Mouse (Mus musculus) heart, embryonic 10.5 days (tissue): ENCODE results near the gene Lin7a. TPM values are rescaled to one million over a fixed set of nuclear protein-coding genes. Genes with fewer than 3 reads are reported as not detected.

Experiments
- DNase-seq: peaks from one replicate; pipeline ENCODE4 v3.0.0-alpha.2; 2017; ENCODE audit warnings: low spot score
- H3K27ac ChIP-seq: fragments of 300-500 bp; sonication (generic); 2 replicates; pipeline ENCODE4 v1.5.1; 2016; ENCODE audit warnings: mild to moderate bottlenecking
- H3K27me3 ChIP-seq: fragments of 300-500 bp; sonication (generic); 2 replicates; pipeline ENCODE4 v1.6.1; 2016; ENCODE audit warnings: mild to moderate bottlenecking; ENCODE audit not compliant: poor library complexity, insufficient read depth, severe bottlenecking
- H3K36me3 ChIP-seq: fragments of 300-500 bp; sonication (generic); 2 replicates; pipeline ENCODE4 v1.6.1; 2016; ENCODE audit warnings: mild to moderate bottlenecking, moderate library complexity
- H3K4me1 ChIP-seq: fragments of 300-500 bp; sonication (generic); 2 replicates; pipeline ENCODE4 v1.6.1; 2016; ENCODE audit warnings: mild to moderate bottlenecking
- H3K4me3 ChIP-seq: fragments of 300-500 bp; sonication (generic); 2 replicates; pipeline ENCODE4 v1.5.1; 2016; ENCODE audit warnings: mild to moderate bottlenecking, moderate library complexity
- H3K9me3 ChIP-seq: fragments of 300-500 bp; sonication (generic); 2 replicates; pipeline ENCODE4 v1.6.1; 2016; ENCODE audit warnings: mild to moderate bottlenecking, moderate library complexity
- WGBS: fragments of 180-500 bp; shearing (Covaris S2); methylation state at CpG from one replicate; pipeline ENCODE4 v1.1.7; 2016; 5-methylcytosine and 5-hydroxymethylcytosine counted together
- polyA plus RNA-seq: library from polyadenylated mRNA; unstranded; fragments of >200 nt; fragmentation: Nextera tagmentation; extraction: Ambion mirVana; gene quantifications from 2 replicates; pipeline ENCODE4 v1.2.1, GENCODE M21; 2016

The Lin7a gene
- polyA plus RNA-seq, result 0.54 and 2.1 TPM in 2 replicates

DNA sequence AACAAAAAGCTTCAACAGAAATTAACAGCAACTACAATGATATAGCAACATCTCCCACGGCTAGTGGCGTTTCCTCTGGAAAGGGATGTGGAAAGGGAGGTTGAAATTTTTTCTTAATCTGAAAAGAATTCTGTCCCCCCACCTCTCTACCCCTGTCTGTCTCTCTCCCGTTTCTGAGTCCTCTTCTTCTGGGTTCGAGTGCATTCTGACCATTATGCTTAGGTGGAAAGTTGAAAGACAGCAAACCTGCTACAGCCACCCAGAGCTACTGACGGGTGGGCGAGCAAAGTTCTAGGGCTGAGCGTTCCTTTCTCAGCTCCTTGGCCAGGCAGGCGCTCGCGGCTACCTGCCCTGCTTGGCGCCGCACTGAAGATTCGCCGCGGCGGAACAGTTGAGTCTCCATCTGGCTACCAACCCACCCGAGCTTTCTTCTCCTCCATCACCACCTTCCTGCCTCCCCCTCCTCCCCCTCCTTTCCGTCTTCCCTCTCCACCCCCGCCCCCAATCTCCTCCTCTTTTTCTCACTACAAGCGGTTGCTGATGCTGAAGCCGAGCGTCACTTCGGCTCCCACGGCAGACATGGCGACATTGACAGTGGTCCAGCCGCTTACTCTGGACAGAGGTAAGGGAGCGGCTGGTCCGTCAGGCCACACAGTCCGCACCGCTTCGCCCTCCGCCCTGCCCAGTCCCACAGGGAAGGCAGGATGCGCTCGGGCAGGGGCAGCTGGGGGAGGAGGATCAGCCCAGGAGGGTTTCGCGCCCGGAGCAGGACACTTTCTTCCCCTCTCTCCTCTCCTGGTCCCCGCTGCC, at the start of gene Lin7a:
Gene Lin7a (plus strand): TSS at position 366 of the 810 bp plus-strand sequence.
- Histone ChIP-seq H3K27me3 (peaks cover 41% of the 10 kb centered on the region), H3K36me3 (no peaks in the 10 kb centered on the region), H3K4me1 (no peaks in the 10 kb centered on the region), H3K4me3 (peak within 1 kb of the TSS; percentile 73), H3K9me3 (no peaks in the 10 kb centered on the region), H3K27ac (peak within 1 kb of the TSS; percentile 37)
- DNase-seq, result no peak
- 2% methylated on average over 38 of the region's 38 CpGs for WGBS

DNA sequence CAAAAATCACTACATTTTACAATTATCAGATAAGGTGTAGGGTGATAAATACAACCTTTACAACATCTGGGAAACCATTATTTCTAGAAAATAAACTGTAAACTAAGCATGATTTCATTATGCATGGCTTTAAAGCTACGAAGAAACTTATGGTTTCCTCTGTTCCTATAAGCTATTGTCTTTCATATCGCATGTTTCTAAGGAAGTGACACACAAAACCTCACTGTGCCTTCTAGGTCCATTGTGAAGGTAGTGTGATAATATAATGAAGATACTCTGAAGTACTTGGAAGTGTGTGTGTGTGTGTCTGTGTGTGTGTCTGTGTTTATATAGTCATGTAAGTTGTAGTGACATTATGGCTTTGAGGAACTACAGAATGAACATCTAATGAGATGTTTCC, 49.8 kb upstream of the Lin7a start:
- no peaks in the 10 kb centered on the region for H3K27me3 ChIP-seq
- H3K4me3 ChIP-seq, result no peak overlapping the region
- 83% methylated on average over 2 of the region's 2 CpGs for WGBS
- H3K36me3 ChIP-seq, result no peaks in the 10 kb centered on the region
- H3K27ac ChIP-seq, result no peak overlapping the region
- H3K9me3 ChIP-seq, result no peaks in the 10 kb centered on the region
- no peaks in the 10 kb centered on the region for H3K4me1 ChIP-seq
- no peak for DNase-seq

DNA sequence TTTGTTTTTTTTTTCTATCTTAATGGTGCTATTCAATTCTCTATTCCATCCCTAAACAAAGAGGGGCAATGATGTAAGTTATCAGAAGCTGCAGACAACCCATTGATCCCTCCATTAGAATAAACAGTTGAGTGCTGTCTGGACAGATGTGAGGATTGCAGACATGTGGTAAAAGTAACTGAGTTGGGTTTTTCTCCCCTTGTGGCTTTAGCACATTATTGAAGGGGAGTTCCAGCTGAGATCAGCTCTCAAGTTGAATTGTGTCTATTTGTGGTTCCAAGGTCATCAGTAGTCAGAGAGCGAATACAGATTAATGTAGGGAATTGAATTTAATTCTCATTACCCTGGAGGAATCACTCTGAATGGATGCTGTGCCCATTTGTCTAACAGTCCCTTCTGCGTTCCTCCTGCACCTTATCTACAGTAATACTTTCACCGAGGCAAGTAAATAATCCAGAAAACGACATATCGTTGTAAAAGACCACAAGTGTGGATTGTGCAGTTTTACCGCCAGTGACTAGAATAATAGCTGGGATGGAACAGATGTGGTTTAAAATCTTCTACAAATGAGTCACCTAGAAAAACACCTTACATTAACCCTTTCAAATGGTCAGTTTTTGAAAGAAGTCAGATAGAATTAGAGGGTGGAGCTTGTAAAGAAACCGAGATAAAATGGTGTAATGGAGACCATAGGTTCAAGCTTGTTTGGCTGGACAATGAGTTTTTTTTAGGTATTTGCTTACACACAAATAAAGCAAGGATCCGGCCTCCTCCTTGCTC, 48.9 kb upstream of the Lin7a start:
- Histone ChIP-seq H3K9me3 (no peaks in the 10 kb centered on the region), H3K27ac (no peak overlapping the region), H3K4me1 (no peaks in the 10 kb centered on the region), H3K36me3 (no peaks in the 10 kb centered on the region), H3K27me3 (no peaks in the 10 kb centered on the region), H3K4me3 (no peak overlapping the region)
- no peak for DNase-seq
- 84% methylated on average over 8 of the region's 8 CpGs for whole genome bisulfite sequencing

GRCm38 (mm10) chr10:107223186-107223440, 48.4 kb upstream of the Lin7a start:
- Histone ChIP-seq H3K4me1 (no peaks in the 10 kb centered on the region), H3K9me3 (no peaks in the 10 kb centered on the region), H3K27ac (no peak overlapping the region), H3K27me3 (no peaks in the 10 kb centered on the region), H3K36me3 (no peaks in the 10 kb centered on the region), H3K4me3 (no peak overlapping the region)
- no peak for DNase-seq
- WGBS, result 86% methylated on average over 3 of the region's 3 CpGs

DNA sequence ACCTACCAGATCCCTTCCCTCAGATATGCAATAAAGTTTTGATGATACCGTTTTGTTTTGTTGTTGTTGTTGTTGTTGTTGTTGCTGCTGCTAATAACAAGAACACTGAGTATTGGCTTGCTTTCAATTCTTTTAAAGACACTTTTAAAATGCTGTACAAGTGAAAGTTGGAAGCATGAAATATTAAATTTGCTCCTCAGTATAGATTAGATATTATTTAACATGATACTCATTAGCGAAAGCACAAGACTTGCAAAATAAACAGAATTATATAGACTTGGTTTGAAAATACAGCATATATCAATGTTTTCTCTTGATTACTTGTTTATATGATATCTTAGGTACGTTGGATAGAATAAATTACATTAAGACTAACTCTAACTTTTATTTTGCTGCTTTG, 47.7 kb upstream of the Lin7a start:
- Histone ChIP-seq H3K9me3 (no peaks in the 10 kb centered on the region), H3K4me3 (no peak overlapping the region), H3K36me3 (no peaks in the 10 kb centered on the region), H3K27me3 (no peaks in the 10 kb centered on the region), H3K4me1 (no peaks in the 10 kb centered on the region), H3K27ac (no peak overlapping the region)
- 84% methylated on average over 3 of the region's 3 CpGs for WGBS
- no peak for DNase-seq

GRCm38 (mm10) chr10:107224596-107225330, 46.7 kb upstream of the Lin7a start:
- Histone ChIP-seq H3K27me3 (no peaks in the 10 kb centered on the region), H3K27ac (no peak overlapping the region), H3K4me3 (no peak overlapping the region), H3K36me3 (no peaks in the 10 kb centered on the region), H3K9me3 (no peaks in the 10 kb centered on the region), H3K4me1 (no peaks in the 10 kb centered on the region)
- no peak for DNase-seq
- 82% methylated on average over 6 of the region's 6 CpGs for WGBS

DNA sequence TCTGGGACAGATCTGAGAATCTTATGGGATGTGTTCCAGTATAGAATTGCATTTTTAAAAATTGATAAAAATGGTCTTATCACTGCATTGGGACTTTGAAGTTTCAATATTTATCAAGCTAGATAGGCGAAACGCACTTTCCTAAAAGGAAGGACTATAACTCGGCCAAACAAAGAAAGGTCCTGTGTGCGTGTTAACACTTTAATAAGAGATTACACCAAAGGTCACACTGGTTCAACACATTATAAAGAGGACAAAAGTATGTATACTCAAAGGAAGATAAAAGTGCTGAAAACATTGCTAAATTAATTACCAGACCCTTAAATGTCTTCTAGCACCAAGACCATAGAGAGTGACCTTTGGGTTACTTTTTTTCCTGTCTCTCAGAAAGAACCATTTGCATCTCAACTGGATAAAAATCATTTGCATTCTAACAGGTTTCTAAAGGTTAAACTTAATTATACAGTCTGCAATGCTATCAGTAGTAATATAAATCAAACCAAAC, 46.1 kb upstream of the Lin7a start:
- H3K27me3 ChIP-seq, result no peaks in the 10 kb centered on the region
- H3K36me3 ChIP-seq, result no peaks in the 10 kb centered on the region
- H3K4me1 ChIP-seq, result no peaks in the 10 kb centered on the region
- H3K9me3 ChIP-seq, result no peaks in the 10 kb centered on the region
- no peak overlapping the region for H3K4me3 ChIP-seq
- 89% methylated on average over 4 of the region's 4 CpGs for WGBS
- H3K27ac ChIP-seq, result no peak overlapping the region
- no peak for DNase-seq

- Histone ChIP-seq H3K4me1 (no peaks in the 10 kb centered on the region), H3K27ac (no peak overlapping the region), H3K4me3 (no peak overlapping the region), H3K9me3 (no peaks in the 10 kb centered on the region), H3K27me3 (no peaks in the 10 kb centered on the region), H3K36me3 (no peaks in the 10 kb centered on the region)
- no peak for DNase-seq
- 82% methylated on average over 4 of the region's 4 CpGs for WGBS
Observed at GRCm38 (mm10) chr10:107225871-107226270, 45.6 kb upstream of the Lin7a start.

- H3K36me3 ChIP-seq, result no peaks in the 10 kb centered on the region
- DNase-seq, result no peak
- no peaks in the 10 kb centered on the region for H3K9me3 ChIP-seq
- H3K27ac ChIP-seq, result no peak overlapping the region
- no peak overlapping the region for H3K4me3 ChIP-seq
- H3K27me3 ChIP-seq, result no peaks in the 10 kb centered on the region
- H3K4me1 ChIP-seq, result no peaks in the 10 kb centered on the region
- WGBS, result 85% methylated on average over 1 of the region's 1 CpGs
Observed at GRCm38 (mm10) chr10:107227901-107228300, 43.6 kb upstream of the Lin7a start.

DNA sequence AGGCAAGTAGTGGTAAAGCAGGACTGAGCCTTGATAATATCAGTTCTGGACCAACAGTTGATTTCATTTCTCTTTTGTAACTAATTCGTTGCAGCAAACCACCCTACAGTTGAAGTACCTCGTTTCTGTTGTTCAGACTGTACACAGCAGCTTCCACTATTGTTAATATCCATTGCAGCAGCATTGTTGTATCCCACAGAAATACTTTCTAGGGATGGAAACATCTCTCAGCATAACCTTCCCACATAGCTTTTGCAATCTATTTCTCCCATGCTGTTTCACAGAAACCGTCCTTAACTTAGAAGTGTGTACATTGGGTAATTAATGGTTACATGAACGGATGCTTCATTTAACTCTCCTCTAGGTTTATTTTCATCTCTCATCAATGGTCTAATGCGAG, 42.7 kb upstream of the Lin7a start:
- no peak overlapping the region for H3K4me3 ChIP-seq

GRCm38 (mm10) chr10:107229416-107229815, 42.1 kb upstream of the Lin7a start:
- Histone ChIP-seq H3K27me3 (no peaks in the 10 kb centered on the region), H3K4me3 (no peak overlapping the region), H3K4me1 (no peaks in the 10 kb centered on the region), H3K9me3 (no peaks in the 10 kb centered on the region), H3K27ac (no peak overlapping the region), H3K36me3 (no peaks in the 10 kb centered on the region)
- no peak for DNase-seq
- 67% methylated on average over 3 of the region's 3 CpGs for WGBS

More for the DNA sequence above, 42.7 kb upstream of the Lin7a start:
- no peak for DNase-seq
- 78% methylated on average over 5 of the region's 5 CpGs for WGBS
- Histone ChIP-seq H3K9me3 (no peaks in the 10 kb centered on the region), H3K36me3 (no peaks in the 10 kb centered on the region), H3K27ac (no peak overlapping the region), H3K4me1 (no peaks in the 10 kb centered on the region), H3K27me3 (no peaks in the 10 kb centered on the region)

GRCm38 (mm10) chr10:107230081-107230850, 41.2 kb upstream of the Lin7a start:
- DNase-seq, result no peak
- Histone ChIP-seq H3K27me3 (no peaks in the 10 kb centered on the region), H3K9me3 (no peaks in the 10 kb centered on the region), H3K36me3 (no peaks in the 10 kb centered on the region), H3K4me1 (no peaks in the 10 kb centered on the region), H3K27ac (no peak overlapping the region), H3K4me3 (no peak overlapping the region)
- WGBS, result 74% methylated on average over 8 of the region's 8 CpGs
